Mouse (Mus musculus): Measurements from ENCODE around the gene Ccr3. TPM values are rescaled to one million over a fixed set of nuclear protein-coding genes. Genes with fewer than 3 reads are reported as not detected.
"Not testable (repeated sequence)": the region's sequence is repeated elsewhere in the genome, so short reads cannot be mapped to it uniquely, and the experiment has no call there.

The Ccr3 gene
- polyA plus RNA-seq (2014; fragmentation: Nextera tagmentation; extraction: Ambion mirVana): not detected in 2 replicates

DNA sequence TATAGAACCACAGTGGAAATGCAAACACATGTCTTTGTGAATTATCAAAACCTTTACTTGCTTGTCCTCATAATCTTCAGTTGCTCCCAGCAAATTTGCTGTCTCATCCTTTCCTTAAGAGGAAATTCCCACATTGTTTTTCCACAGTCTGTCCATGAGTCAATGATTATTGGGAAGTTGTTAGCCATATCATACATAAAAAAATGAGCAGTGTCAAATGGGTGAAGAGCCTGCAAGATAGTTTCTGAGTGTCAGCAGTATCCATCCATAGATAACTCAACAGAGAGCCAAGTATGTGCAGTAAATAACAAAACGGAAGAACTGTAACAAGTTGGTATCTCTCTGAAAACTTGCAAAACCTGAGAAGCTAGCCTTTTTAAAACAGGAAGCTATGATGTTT lies at the start of gene Ccr3:
Gene Ccr3 (plus strand): TSS at position 301 of the 400 bp plus-strand sequence.
- H3K4me1 ChIP-seq (ENCODE audit: control insufficient read depth, insufficient read depth, low read length): no peaks in the 10 kb centered on the region
- no peaks in the 10 kb centered on the region for H3K36me3 ChIP-seq (replicated peaks; ENCODE audit: control insufficient read depth, insufficient read depth, low read depth, low read length)
- ATAC-seq (replicated peaks; ENCODE audit: insufficient number of reproducible peaks, low FRiP score, low TSS enrichment, low read depth) (no peak), DNase-seq (ENCODE audit: low spot score) (no peak)
- no peak within 1 kb of the TSS for H3K27ac ChIP-seq (replicated peaks; ENCODE audit: low read depth, low read length)
- H3K27me3 ChIP-seq (ENCODE audit: control insufficient read depth, insufficient read depth, low read length): no peaks in the 10 kb centered on the region
- no peak within 1 kb of the TSS for H3K9ac ChIP-seq (replicated peaks; ENCODE audit: low read length)
- H3K9me3 ChIP-seq (replicated peaks; ENCODE audit: control insufficient read depth, low read length): no peaks in the 10 kb centered on the region
- H3K4me3 ChIP-seq (ENCODE audit: low read depth, low read length): no peak within 1 kb of the TSS
- H3K4me2 ChIP-seq (ENCODE audit: low read depth, low read length): no peak within 1 kb of the TSS
- WGBS: 92% methylated on average over 1 of the region's 1 CpGs

DNA sequence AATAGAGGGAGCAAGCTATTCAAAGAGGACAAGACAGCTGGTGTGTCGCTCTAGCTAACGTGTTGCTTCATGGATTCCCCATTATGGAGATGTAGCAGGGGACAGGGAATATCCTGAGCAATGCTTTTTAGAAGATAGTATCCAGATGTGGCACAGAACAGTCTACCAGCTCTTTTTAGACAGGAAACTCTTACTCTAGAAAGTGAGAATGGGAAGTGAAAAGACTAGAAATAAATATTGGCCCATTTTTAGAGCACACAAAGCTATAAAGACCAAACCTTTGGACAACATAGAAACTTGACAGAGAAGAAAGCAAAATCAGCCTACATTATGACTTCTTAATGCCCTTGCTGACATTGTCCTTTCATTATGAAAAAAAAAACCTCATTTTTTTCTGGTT lies 46.1 kb upstream of the Ccr3 start:
- no peak overlapping the region for H3K4me2 ChIP-seq (ENCODE audit: low read depth, low read length)
- WGBS: 68% methylated on average over 2 of the region's 2 CpGs
- no peak for DNase-seq (ENCODE audit: low spot score)
- no peaks in the 10 kb centered on the region for H3K27me3 ChIP-seq (ENCODE audit: control insufficient read depth, insufficient read depth, low read length)
- H3K9ac ChIP-seq (replicated peaks; ENCODE audit: low read length): no peak overlapping the region
- H3K4me3 ChIP-seq (ENCODE audit: low read depth, low read length): no peak overlapping the region
- H3K36me3 ChIP-seq (replicated peaks; ENCODE audit: control insufficient read depth, insufficient read depth, low read depth, low read length): no peaks in the 10 kb centered on the region
- no peak overlapping the region for H3K27ac ChIP-seq (replicated peaks; ENCODE audit: low read depth, low read length)
- ATAC-seq (replicated peaks; ENCODE audit: insufficient number of reproducible peaks, low FRiP score, low TSS enrichment, low read depth): no peak
- H3K9me3 ChIP-seq (replicated peaks; ENCODE audit: control insufficient read depth, low read length): no peaks in the 10 kb centered on the region
- H3K4me1 ChIP-seq (ENCODE audit: control insufficient read depth, insufficient read depth, low read length): no peaks in the 10 kb centered on the region

DNA sequence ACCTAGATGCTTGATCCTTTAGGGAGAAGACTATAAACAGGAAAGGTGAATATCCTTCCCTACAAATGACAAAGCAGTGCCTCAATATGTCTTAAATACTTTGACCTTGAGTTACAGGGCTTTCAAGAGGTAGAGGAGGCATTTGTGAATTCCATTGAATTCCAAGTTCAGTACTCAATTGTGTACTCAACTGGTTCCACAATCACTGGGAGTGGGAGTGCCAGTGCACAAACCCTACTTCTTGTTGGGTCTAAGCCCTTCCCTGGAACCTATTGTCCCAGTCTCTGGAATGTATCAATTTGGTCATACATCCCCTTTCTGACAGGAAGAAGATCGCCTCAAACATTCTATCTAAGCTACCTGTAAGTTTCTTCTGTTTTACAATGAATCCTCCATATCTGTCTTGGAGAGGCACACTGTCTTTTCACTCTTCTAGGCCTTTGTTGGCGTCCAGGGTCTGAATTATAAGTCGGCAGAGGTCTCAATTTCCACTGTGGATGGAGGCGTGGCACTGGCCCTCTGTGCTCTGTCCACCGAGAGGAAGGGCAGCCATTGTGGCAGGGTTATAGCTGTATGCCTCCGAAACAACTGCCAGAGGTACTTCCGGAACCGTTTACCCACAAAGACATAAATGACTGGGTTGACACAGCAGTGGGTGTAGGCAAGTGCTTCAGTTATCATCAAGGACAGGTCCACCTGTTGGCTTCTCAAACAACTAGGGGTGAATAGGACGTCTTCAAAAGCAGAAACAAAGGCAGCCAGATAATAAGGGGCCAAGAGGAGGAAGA lies 44.7 kb upstream of the Ccr3 start:
- no peaks in the 10 kb centered on the region for H3K9me3 ChIP-seq (replicated peaks; ENCODE audit: control insufficient read depth, low read length)
- H3K27ac ChIP-seq (replicated peaks; ENCODE audit: low read depth, low read length): no peak overlapping the region
- H3K9ac ChIP-seq (replicated peaks; ENCODE audit: low read length): no peak overlapping the region
- H3K36me3 ChIP-seq (replicated peaks; ENCODE audit: control insufficient read depth, insufficient read depth, low read depth, low read length): no peaks in the 10 kb centered on the region
- WGBS: 80% methylated on average over 9 of the region's 9 CpGs
- no peak for DNase-seq (ENCODE audit: low spot score)
- no peaks in the 10 kb centered on the region for H3K4me1 ChIP-seq (ENCODE audit: control insufficient read depth, insufficient read depth, low read length)
- ATAC-seq (replicated peaks; ENCODE audit: insufficient number of reproducible peaks, low FRiP score, low TSS enrichment, low read depth): no peak
- H3K4me2 ChIP-seq (ENCODE audit: low read depth, low read length): no peak overlapping the region
- no peak overlapping the region for H3K4me3 ChIP-seq (ENCODE audit: low read depth, low read length)
- no peaks in the 10 kb centered on the region for H3K27me3 ChIP-seq (ENCODE audit: control insufficient read depth, insufficient read depth, low read length)

DNA sequence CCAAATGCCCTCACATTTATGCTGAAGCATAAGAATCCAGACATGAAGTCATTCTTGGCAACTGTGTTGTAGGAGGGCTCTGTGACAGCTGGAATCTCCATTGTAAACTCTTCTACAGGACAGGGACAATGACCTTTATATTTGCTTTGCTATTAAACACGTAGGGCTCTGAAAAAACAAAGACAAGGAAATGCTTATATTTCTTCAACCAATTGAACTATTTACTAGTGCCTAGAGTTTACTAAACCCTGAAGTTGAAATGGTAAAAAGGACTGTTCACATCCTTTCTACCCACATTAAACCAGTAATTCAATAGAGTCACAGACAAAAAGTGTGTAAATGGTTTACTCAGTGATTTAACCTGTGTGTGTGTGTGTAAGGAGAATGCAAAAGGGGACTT lies 43.5 kb upstream of the Ccr3 start, which contains the start of gene Ccr1l1:
Gene Ccr1l1 (minus strand): TSS at position 101 of the 400 bp plus-strand sequence.
- no peak within 1 kb of the TSS for H3K27ac ChIP-seq (replicated peaks; ENCODE audit: low read depth, low read length)
- ATAC-seq (replicated peaks; ENCODE audit: insufficient number of reproducible peaks, low FRiP score, low TSS enrichment, low read depth): no peak
- H3K27me3 ChIP-seq (ENCODE audit: control insufficient read depth, insufficient read depth, low read length): no peaks in the 10 kb centered on the region
- H3K36me3 ChIP-seq (replicated peaks; ENCODE audit: control insufficient read depth, insufficient read depth, low read depth, low read length): no peaks in the 10 kb centered on the region
- DNase-seq (ENCODE audit: low spot score): no peak
- no peak within 1 kb of the TSS for H3K4me2 ChIP-seq (ENCODE audit: low read depth, low read length)
- no peak within 1 kb of the TSS for H3K4me3 ChIP-seq (ENCODE audit: low read depth, low read length)
- WGBS: 72% methylated on average over 1 of the region's 1 CpGs
- H3K4me1 ChIP-seq (ENCODE audit: control insufficient read depth, insufficient read depth, low read length): no peaks in the 10 kb centered on the region
- no peak within 1 kb of the TSS for H3K9ac ChIP-seq (replicated peaks; ENCODE audit: low read length)
- no peaks in the 10 kb centered on the region for H3K9me3 ChIP-seq (replicated peaks; ENCODE audit: control insufficient read depth, low read length)

DNA sequence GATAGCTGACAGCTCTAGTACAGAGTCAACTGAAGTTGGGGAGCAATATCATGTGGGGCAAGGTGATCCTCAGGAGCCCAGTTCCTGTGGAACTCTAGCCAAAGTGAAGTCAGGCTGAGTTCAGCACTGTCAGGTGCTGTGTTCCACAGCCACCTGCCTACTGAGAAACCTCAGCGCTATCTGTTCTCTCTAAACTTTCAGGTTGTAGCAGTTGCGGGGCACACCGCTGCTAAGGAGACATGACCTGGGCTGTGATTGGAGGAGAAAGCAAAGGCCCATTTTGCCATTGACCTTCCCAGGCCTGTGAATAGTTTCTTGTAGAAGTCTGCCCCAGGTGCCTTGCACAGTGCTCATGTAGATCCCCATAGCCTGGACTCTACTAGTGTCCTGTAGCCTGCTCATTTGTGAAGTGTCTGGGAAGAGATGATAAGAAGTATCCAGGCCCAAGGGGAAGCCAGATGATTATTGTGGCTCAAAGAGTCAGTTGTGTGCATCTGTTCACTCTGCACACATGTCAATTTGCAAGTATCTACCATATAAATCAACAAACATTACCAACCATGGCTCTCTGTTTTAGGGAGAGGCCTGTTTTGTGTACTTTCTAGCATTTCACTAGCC lies 40.8 kb upstream of the Ccr3 start:
- H3K4me3 ChIP-seq (ENCODE audit: low read depth, low read length); H3K27ac ChIP-seq (replicated peaks; ENCODE audit: low read depth, low read length); ATAC-seq (replicated peaks; ENCODE audit: insufficient number of reproducible peaks, low FRiP score, low TSS enrichment, low read depth); H3K27me3 ChIP-seq (ENCODE audit: control insufficient read depth, insufficient read depth, low read length); H3K9me3 ChIP-seq (replicated peaks; ENCODE audit: control insufficient read depth, low read length); DNase-seq (ENCODE audit: low spot score); H3K36me3 ChIP-seq (replicated peaks; ENCODE audit: control insufficient read depth, insufficient read depth, low read depth, low read length); H3K4me2 ChIP-seq (ENCODE audit: low read depth, low read length); H3K4me1 ChIP-seq (ENCODE audit: control insufficient read depth, insufficient read depth, low read length); H3K9ac ChIP-seq (replicated peaks; ENCODE audit: low read length): not testable (repeated sequence)
- WGBS: no CpG with 5 or more reads among the region's 3 CpGs

DNA sequence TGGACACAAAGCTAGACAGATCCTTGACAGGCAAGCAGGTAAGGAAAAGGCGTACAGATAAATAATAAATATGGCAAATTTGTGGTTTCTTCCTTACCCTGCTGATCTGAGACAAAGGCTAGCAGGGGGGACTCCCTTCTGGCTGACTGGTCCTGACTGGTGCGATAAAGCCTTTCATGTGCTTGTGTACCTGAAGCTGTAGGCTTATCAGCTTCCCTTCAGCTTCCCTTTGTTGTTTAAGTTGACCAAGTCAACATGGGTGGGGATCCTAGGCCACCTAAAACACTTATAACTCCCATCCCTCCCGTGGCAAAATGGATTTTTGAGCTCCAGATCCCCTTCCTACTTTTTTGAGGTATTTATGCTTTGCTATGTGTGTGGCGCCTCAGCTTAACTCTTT lies 39.9 kb upstream of the Ccr3 start:
- Histone ChIP-seq H3K4me1 (ENCODE audit: control insufficient read depth, insufficient read depth, low read length) (no peaks in the 10 kb centered on the region), H3K9ac (replicated peaks; ENCODE audit: low read length) (no peak overlapping the region), H3K4me3 (ENCODE audit: low read depth, low read length) (no peak overlapping the region), H3K27ac (replicated peaks; ENCODE audit: low read depth, low read length) (no peak overlapping the region), H3K4me2 (ENCODE audit: low read depth, low read length) (no peak overlapping the region), H3K36me3 (replicated peaks; ENCODE audit: control insufficient read depth, insufficient read depth, low read depth, low read length) (no peaks in the 10 kb centered on the region), H3K9me3 (replicated peaks; ENCODE audit: control insufficient read depth, low read length) (no peaks in the 10 kb centered on the region), H3K27me3 (ENCODE audit: control insufficient read depth, insufficient read depth, low read length) (no peaks in the 10 kb centered on the region)
- ATAC-seq (replicated peaks; ENCODE audit: insufficient number of reproducible peaks, low FRiP score, low TSS enrichment, low read depth) (no peak), DNase-seq (ENCODE audit: low spot score) (no peak)
- WGBS: 82% methylated on average over 4 of the region's 4 CpGs

DNA sequence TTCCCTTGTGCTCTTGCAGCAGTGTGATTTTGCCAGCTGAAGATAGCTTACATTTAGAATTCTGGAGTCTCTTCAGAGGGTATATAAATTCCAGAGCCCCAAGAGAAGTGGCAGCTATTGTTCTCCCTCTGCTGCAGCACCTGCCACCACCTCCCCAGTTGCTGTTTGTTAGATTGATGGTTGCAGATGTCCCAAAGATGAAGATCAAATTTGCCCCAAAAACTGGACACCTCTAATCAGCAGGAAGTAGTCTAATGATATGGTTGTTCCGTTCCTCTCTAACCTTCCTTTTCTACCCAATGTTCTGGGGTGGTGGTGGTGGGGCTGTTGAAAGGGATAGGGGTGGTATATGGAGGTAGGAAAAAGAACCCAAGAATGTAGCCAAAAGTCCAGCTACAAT lies 39.1 kb upstream of the Ccr3 start:
- DNase-seq (ENCODE audit: low spot score) (no peak), ATAC-seq (replicated peaks; ENCODE audit: insufficient number of reproducible peaks, low FRiP score, low TSS enrichment, low read depth) (no peak)
- H3K4me1 ChIP-seq (ENCODE audit: control insufficient read depth, insufficient read depth, low read length): no peaks in the 10 kb centered on the region
- no peak overlapping the region for H3K9ac ChIP-seq (replicated peaks; ENCODE audit: low read length)
- H3K27me3 ChIP-seq (ENCODE audit: control insufficient read depth, insufficient read depth, low read length): no peaks in the 10 kb centered on the region
- no peak overlapping the region for H3K4me3 ChIP-seq (ENCODE audit: low read depth, low read length)
- H3K27ac ChIP-seq (replicated peaks; ENCODE audit: low read depth, low read length): no peak overlapping the region
- no peaks in the 10 kb centered on the region for H3K36me3 ChIP-seq (replicated peaks; ENCODE audit: control insufficient read depth, insufficient read depth, low read depth, low read length)
- H3K4me2 ChIP-seq (ENCODE audit: low read depth, low read length): no peak overlapping the region
- H3K9me3 ChIP-seq (replicated peaks; ENCODE audit: control insufficient read depth, low read length): no peaks in the 10 kb centered on the region
- WGBS: 91% methylated on average over 1 of the region's 1 CpGs

DNA sequence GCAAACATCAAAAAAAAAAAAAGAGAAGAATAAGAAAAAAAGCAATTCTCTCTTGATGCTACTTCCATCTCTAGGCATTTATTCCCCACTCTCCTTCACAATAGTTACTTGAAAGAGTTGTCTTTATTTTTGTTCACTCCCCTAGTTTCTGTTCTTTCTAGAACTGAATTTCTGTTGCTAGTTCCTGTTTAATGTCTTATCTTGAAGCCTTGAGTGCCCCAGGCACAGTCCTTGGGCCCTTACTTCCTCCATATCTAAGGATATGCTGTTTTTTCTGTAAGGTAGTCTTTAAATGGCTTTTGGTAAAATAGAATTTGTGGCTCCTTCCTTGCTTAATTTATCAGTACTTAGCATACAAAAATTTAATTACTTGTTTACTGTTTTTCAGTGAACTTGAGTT lies 36.8 kb upstream of the Ccr3 start:
- no peaks in the 10 kb centered on the region for H3K9me3 ChIP-seq (replicated peaks; ENCODE audit: control insufficient read depth, low read length)
- H3K4me1 ChIP-seq (ENCODE audit: control insufficient read depth, insufficient read depth, low read length): no peaks in the 10 kb centered on the region
- no peak overlapping the region for H3K4me2 ChIP-seq (ENCODE audit: low read depth, low read length)
- ATAC-seq (replicated peaks; ENCODE audit: insufficient number of reproducible peaks, low FRiP score, low TSS enrichment, low read depth): no peak
- H3K36me3 ChIP-seq (replicated peaks; ENCODE audit: control insufficient read depth, insufficient read depth, low read depth, low read length): no peaks in the 10 kb centered on the region
- H3K27ac ChIP-seq (replicated peaks; ENCODE audit: low read depth, low read length): no peak overlapping the region
- DNase-seq (ENCODE audit: low spot score): no peak
- H3K9ac ChIP-seq (replicated peaks; ENCODE audit: low read length): no peak overlapping the region
- no peak overlapping the region for H3K4me3 ChIP-seq (ENCODE audit: low read depth, low read length)
- H3K27me3 ChIP-seq (ENCODE audit: control insufficient read depth, insufficient read depth, low read length): no peaks in the 10 kb centered on the region
